Mouse (Mus musculus) stomach, postnatal 0 days (tissue): ENCODE measurements around the gene S100a2.

Experiments
- CTCF ChIP-seq: IDR thresholded peaks from 2 replicates; pipeline ENCODE4 v1.5.1; 2016; ENCODE audit warnings: antibody characterized with exemption, low read depth, mild to moderate bottlenecking, moderate library complexity
- EP300 ChIP-seq: optimal IDR thresholded peaks from 2 replicates; pipeline ENCODE3; 2016; ENCODE audit warnings: antibody characterized with exemption

DNA sequence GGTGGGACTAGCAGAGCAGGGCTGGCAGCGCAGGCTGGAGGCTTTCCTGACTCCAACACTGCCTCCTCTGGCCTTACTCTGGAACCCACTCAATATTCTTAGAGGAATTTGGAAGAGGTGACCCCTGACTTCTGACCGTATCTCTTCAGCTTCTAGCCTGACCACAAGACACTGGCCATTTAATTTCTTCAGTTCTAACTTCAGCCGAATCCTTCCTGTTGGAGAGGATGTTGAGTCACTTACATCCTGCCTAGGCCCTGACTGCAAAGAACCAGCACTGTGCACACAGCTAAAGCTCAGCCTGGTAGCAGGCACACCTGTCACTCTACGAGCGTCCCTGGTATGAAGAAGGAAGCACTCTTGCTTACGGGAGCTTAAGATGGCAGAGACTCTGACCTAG, 657 bp upstream of the S100a2 start:
- TF ChIP-seq CTCF, result no peak
- TF ChIP-seq EP300, result no peak
